Mouse (Mus musculus) T-helper 17 cell (primary cell): ENCODE data around the gene Kiss1.

Experiments
- in situ Hi-C, 2 experiments: fragments of 300-600 bp; cut with MboI, MseI; formaldehyde crosslinking; loops; 1 replicate in 1 of 2; 2 replicates in 1 of 2; pipeline ENCODE4 v1.15.1; 2025; ENCODE audit warnings: high pct_unique_total_duplicates in 2 of 2

Gene Kiss1

DNA sequence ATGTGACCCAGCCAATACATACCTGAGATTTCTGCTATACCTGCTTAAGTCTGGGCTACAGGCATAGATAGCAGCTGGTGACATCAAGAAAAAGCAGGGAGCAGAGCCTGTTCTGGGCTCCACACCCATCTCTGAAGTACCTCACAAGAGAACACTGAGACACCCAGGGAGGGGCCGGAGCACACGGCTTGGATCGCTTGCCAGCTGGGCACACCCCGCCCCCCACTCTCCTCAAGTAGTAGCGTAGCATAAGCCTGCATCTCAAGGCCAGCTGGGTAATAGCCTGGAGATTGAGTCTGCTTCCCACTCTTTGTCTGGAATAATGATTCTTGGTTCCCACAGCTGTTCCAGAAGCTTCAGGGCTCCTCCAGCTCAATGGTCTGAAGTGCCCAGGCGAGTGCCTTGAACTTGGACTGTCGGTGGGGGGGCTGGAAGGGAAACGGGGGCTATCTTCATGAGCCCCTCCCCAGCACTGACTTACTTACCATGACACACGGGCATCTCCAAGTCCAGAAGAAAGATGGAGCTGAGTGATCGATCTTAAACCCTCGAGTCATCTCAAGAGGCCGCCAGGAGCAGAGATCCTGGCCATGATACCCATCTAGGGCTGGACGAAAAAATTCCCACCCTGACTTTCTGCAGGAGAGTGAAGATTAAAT is at the start of gene Kiss1:
Gene Kiss1 (plus strand): TSS at position 609 of the 659 bp plus-strand sequence.
- in situ Hi-C loops = no loop called here

DNA sequence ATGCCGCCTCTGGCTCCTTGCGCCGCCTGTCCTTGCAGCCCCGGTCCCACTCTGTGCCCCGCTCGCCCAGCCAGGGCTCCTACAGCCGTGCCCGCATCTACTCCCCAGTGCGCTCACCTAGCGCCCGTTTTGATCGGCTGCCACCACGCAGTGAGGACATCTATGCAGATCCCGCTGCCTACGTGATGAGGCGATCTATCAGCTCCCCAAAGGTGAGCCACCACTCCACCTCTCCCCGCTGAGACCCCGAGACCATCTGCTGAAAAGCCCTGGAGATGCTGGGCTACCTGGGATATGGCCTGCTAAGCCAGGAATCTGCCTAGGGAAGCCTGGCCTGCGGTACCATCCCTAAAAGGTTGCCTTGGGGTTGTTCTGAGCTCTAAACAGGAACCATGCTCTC is 47.5 kb upstream of the Kiss1 start:
- in situ Hi-C loops = no loop called here

DNA sequence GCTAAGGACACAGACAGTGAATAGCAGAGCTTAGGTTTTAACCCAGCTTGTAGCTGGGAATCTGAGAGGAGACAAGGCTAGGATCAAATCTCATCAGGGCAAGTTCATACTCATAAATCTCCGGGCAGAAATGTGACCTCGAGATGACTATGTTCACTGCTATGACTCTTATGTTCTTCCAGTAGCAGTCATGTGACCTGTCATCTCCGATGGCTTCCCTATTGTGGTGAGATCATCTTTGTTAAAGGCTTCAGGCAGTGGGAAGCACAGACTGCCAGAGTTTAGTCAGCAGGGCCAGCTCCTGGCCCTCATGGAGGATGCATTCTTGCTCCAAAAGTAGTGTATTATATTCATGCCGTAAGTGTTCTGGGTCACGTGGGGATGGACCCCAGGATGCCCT is 44.7 kb upstream of the Kiss1 start:
- in situ Hi-C loops = no loop called here

DNA sequence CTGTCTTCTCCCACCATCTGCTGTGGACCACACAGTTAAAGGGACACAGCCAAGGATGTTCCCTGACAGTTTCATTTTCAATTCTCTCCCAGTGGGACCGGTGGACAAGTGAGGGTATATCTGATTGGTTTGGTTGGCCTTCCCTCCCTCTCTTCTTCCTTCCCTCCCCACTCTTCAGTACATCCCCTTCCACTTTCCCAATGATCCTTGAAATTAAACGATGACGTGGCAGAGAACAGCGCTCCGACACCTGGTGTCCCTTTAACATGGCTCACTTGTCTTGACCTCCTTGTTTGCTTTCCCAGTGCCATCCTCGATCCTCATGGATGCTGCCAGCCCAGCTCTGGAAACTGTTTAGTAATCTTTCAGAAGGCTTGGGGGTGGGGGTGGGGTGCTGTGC is 43.1 kb upstream of the Kiss1 start:
- in situ Hi-C loops = no loop called here

DNA sequence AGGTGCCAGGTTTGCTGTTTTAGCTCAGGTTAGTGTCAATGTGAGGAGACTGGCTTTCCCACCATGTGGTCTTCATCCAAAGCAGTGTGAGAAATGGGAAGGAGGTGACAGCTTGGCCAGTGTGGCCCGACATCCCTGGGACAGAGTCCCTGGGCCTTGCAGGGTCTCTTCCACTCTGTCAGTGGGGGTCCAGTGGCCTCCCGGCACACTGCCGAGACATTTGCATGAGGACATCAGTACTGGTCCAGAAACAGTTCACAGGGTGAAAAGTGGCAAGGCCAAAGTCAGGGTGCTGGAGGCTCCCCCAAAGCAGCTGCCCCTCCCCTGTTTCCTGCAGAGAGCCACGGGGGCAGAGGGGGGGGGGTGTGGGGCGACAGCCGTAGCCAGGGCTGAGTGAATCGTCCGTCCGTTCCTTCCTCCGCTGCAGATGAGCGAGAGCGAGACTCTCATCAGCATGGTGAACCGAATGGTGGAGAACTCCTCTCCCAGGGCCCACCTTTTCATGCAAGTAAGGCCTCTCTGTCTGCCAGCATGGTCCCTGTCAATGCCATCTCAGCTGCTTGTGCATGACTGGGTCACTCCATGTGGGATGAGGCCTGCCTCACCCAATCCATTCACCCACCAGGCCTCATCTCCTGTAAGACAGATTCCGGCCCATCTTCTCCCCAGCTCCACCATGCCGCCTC is 42.6 kb upstream of the Kiss1 start:
- in situ Hi-C loops = no loop called here

DNA sequence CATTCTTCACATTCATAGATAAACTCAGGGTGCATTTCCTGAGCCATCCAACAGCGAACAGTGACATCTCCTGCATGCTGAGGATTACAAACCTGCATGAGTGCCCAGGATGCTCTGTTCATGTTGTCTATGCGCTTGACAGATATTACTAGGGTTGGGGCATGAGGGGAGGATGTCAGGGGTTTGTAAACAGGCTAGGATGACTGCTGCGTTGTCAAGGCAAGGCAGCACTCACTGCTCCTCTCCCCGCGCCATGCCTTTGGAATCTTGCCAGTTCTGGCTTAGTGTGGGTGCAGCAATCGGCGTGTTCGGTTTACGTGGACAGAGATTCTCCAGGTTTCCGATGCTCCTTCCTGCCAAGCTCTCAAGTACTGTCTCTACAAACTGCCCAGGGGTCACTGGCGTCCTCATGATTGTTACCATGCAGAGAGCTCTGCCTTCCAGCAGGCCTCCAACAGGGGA is 42.0 kb upstream of the Kiss1 start:
- in situ Hi-C loops = loop anchor here in 1 of 2 experiments (10.0 kb wide), 1 partner anchor 325 kb away; no protein-coding TSS in a partner anchor

DNA sequence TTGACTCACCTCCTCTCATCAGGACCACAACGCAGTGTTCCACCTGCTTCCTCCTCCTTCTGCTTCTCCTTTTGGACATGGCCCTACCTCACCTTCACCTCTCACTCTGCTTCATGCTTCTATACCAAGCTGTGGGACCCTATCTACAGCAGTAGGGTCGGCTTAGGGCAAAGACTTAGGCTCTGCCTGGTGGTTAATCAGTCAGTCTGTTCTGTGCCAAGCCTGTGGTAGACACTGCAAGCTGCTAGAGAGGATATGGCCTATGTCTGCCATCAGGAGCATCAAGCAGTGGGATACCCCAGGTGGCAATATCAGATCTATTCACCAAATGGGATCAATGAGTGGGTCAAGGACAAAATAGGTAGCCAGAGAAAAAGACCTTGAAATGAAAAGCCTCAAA is 41.1 kb upstream of the Kiss1 start:
- in situ Hi-C loops = loop anchor here in 1 of 2 experiments (10.0 kb wide), 1 partner anchor 326 kb away; no protein-coding TSS in a partner anchor

DNA sequence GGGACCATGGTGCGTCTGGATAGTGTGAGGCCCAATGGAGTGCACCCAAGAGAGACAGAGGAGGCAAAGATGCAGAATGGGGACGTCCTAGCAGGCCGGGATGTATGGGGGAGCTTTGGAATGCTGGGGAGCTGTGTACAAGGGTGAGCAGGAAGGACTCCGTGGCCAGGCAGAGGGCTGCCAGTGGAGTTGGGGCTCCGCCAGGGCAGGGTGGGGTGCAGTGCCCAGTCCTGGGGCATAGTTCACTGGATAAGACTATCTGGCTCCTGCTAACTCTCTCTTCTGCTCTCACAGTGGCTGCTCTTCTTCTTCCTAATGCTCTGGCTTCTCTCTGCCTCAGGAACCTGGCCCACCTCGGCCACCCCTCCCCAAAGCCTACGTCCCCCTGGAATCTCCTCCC is 35.8 kb upstream of the Kiss1 start:
- in situ Hi-C loops = loop anchor here in 1 of 2 experiments (10.0 kb wide), 1 partner anchor 331 kb away; no protein-coding TSS in a partner anchor

DNA sequence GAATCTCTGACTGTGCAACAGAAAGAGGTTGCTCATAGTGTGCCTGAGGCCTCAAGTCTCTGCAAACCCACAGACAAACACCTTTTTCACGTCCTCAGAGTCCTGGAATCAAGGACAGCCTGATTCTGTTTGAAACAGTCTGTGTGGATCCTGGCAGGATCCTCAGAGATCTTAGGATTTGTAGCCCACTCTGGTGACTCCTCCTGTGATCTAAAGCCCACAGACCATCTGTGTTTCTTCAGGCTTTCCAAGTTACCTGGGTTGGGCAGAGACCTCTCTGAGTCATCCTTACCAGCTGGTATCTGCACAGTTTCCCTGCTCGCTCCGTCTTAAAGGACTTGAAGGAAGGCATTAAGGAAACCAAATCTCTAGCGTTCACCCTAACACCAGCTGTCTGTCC is 34.6 kb upstream of the Kiss1 start:
- in situ Hi-C loops = loop anchor here in 1 of 2 experiments (10.0 kb wide), 1 partner anchor 332 kb away; no protein-coding TSS in a partner anchor

DNA sequence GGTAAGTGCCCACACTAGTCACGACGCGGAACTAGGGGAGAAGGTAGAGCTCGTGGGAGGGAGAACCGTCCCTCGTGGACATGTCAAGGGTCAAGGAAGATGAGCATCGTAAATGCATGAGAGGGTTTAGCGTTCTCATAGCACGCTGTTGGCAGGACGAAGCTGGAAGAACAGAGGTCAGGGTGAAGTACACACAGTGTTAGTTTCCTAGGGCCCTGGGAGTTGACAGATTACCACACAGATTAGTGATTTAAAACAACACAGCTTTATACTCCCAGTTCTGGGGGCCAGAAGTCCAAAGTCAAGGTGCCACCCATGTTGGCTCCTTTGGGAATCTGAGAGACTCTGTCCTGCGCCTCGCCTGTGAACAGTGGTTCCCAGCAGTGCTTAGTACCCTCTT is 33.8 kb upstream of the Kiss1 start:
- in situ Hi-C loops = loop anchor here in 1 of 2 experiments (10.0 kb wide), 1 partner anchor 333 kb away; no protein-coding TSS in a partner anchor

DNA sequence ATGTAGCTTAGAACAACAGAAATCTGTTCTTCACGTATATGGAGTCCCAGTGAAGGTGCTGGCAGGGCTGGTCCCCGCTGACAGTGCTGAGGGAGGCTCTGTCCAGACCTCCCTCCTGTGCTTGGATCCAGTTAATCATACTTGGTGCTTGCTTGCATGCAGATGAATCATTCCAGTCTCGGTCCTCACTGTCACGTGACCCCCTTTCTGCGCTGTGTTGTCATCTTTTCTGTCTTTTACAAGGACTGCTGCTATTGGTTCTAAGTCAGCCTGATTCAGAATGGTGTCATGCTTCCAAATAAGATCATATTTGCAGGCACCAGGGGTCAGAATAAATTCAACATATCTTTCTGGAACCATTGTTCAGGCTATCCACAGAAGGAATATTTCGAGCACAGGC is 29.8 kb upstream of the Kiss1 start:
- in situ Hi-C loops = no loop called here

DNA sequence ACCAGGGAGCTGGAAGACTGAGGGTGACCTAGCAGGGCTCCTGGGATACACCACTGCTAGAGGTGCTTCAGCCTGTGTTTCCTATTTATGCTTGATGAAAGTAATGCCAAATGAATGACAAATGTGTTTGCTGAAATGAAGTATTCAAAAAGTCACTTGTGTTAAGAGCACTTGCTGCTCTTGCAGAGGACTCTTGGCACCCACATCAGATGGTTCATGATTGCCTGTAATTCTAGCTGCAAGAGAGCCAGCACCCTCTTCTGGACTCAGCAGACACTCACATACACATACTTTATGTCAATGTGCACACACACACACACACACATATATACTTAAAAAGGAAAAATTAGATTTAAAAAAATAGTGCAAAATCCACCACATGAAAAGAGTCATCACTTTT is 29.1 kb upstream of the Kiss1 start:
- in situ Hi-C loops = no loop called here

DNA sequence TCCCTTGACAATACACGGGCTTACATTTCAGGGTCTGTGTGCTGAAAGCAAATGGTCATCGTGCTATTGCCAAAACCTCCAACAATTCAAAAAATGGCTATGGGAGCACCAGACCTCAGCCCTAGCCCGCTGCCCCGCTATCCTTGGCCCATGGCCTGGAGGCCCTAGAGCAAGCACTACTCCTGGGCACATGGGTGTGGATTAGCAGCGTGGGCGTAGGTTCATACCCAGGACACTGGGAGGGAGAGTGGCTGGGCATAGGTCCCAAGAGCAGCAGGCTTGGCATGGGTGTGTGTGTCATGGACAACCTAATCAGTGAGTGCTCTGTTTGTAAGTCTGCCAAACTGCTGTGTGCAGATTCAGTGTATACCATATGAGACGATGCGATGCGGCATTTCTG is 25.3 kb upstream of the Kiss1 start:
- in situ Hi-C loops = no loop called here

DNA sequence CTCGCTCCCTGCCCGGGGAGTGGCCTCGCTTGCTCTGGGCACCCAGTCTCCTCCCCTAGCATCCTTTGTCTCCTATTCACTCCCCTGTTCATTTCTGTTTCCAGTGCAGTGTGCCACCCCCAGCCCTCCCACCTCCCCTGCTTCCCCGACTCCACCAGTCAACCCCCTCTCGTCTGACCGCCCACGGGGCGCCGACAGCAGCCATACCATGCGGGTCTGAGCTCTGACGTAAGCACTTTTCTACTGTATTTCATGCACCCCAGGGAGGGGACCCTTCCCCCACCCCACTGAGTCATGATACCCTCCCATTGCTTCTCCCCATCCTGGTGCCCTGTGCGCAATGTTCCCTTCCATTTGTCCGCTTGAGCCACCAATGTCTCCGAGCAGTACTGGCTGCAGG is 22.9 kb upstream of the Kiss1 start:
- in situ Hi-C loops = no loop called here

DNA sequence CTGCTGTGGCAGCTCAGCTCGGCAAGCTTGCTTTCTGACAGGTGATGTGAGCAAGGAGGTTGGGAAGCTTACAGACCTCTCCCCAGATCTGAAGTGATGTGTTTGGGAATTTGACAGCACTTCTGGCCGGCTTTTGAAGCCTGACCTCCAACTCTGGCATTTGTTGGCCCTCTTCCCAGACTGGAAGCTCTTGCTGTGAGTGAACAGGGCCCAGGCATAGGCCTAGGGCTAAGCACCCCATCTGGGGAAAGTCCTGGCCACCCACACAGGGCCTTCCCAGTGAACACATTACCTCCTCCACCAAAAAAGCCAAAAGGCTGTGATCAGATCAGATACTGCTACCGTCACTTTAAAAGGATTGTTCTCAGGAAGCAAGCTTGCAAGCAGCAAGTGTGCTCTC is 19.1 kb upstream of the Kiss1 start:
- in situ Hi-C loops = loop anchor here in 1 of 2 experiments (10.0 kb wide), 1 partner anchor 248 kb away; no protein-coding TSS in a partner anchor

DNA sequence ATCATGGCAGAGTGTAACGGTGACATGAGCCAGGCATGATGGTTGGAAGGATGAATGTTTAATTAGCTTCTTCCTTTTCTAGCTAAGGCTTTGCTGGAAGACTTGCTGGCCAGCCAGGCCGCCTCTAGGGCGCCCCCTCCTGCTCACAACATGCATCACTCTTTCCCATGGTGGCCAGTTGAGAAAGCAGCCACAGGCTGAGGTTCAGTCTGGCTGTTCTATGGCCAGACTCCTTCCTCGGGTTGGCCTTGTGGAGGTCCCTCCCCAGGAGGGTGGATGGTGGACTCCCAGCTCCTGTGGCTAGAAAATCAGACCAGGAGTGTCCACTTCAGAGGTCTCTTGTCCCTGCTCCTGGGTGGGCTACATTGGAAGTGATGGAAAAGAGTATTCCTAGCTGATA is 14.8 kb upstream of the Kiss1 start:
- in situ Hi-C loops = loop anchor here in 1 of 2 experiments (10.0 kb wide), 1 partner anchor 252 kb away; no protein-coding TSS in a partner anchor

DNA sequence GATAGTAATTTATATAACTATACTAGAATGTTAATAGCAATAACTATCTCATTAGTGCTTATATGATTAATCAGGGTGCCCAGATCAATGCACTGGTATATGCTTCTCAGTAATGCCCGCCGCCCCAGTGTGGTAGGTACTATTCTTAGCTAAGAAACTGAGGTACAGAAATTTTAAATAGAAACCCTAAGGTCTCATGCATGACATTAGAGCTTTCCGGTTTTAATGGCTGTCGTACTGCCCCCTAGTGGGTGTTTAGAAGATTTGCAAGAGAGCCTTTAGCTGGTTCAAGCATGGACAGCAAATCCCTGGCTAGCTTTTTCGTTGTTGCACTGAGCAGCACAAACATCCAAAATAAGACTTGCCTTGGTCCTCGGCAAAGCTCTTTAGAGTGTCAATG is 14.4 kb upstream of the Kiss1 start:
- in situ Hi-C loops = loop anchor here in 1 of 2 experiments (10.0 kb wide), 1 partner anchor 253 kb away; no protein-coding TSS in a partner anchor

DNA sequence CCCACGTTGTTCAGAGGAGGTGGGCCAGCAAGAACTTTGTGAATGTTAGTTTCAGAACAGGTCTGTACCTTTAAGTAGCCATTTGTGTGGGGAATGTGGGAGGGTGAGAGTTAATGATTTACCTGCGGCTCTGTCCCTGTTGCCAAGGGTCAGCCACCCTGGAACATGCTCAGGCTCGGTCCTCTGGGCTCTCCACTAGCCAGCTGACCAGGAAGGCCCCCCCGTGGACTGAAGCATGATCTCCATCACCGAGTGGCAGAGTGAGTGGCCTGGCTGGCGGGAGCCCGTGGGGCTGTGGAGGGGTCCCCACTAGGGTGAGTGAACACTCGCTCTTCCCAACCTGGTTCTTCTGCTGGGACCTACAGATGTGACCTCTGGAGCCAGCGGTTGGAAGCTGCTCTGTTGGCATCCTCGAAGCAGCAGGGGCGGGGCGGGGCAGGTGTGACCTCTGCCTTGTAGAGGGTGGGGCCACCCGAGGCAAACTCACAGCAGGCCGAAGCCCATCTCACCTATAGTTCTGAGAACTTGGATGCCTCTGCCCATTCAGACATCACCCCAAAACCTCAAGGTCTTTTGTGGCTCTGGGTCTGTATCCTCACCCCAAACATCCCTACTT is 11.9 kb upstream of the Kiss1 start, which contains the start of gene Golt1a:
Gene Golt1a (plus strand): TSS at position 149 of the 616 bp plus-strand sequence.
- in situ Hi-C loops = loop anchor here (5.0 to 10.0 kb wide), 2 partner anchors 132 to 255 kb away; no protein-coding TSS in a partner anchor

DNA sequence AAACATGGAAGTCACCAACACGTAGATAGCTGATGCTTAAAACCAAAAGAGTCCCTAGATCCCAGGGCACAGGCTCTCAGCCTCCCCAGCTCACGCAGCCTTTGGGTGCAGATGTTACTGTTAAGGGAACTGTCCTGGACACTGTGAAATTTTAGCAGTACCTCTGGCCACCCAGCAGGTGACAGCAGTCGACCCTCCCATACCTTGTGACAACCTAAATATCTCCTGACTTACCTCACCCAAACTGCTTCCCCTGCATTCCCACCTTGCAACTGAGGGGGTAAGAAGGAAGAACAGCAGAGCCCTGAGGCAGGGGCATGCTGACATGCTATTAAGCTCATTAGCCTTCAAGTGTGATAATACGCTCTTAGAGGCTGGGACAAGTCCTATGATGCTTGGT is 10.4 kb upstream of the Kiss1 start:
- in situ Hi-C loops = loop anchor here in 1 of 2 experiments (5.0 kb wide), 1 partner anchor 134 kb away; no protein-coding TSS in a partner anchor

DNA sequence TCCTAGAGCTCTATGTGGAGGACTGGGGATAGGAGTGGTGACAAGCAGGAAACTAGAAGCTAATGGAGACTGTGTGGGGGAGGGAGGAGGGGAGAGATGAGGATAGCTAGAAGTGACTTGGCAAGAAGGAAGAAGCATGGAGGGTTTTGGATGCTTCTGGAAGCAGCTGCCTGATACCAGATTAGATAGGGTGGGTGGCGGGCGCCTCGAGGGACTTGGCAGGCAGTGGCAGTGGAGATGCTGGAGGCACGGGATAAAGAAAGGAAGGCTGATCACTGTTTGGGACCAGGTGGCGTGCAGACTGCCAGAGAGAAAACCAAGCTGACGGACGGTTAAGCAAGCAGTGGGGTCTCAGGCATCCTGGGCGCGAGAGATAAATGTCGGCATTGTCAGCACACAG is 9.7 kb upstream of the Kiss1 start:
- in situ Hi-C loops = loop anchor here in 1 of 2 experiments (5.0 kb wide), 1 partner anchor 135 kb away; no protein-coding TSS in a partner anchor

DNA sequence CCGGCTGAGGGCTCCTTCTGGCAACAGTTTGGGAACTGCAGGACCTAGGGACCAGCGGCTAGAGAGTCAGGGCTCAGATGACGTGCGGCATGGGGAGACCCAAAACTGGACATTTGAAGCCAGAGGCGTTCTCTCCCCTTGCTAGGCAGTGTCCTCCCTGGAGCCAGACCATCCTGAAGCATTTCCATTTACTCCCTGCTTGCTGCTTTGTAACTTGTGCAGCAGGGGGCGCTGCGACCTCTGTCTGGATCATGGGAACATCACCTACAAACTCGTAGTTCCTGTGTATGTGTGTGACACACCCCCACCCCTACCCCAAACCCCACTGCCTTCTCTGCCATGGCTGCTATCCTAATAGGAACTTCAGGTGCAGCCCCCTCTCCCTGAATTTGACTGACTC is 7.3 kb upstream of the Kiss1 start:
- in situ Hi-C loops = loop anchor here in 1 of 2 experiments (5.0 kb wide), 1 partner anchor 137 kb away; no protein-coding TSS in a partner anchor

DNA sequence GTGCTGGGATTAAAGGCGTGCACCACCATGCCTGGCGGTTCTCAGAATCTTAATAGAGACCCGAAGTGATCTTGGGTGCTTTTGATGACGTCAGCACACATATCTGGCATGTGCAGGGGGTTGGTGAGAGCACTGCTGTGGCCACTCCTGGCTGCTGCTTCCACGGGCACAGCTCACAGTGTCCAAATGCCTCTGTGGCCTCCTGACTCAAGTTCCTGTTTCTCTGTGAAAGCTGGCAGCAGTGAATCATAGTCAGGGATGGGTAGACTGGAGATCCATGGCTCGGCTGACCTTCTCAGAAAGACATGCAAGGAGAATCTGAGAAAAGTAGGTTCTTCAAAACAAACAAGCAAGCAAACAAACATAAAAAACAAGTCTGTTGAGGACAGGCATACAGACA is 5.9 kb upstream of the Kiss1 start:
- in situ Hi-C loops = loop anchor here in 1 of 2 experiments (5.0 kb wide), 1 partner anchor 133 kb away; no protein-coding TSS in a partner anchor
